Mouse (Mus musculus) midbrain, embryonic 15.5 days (tissue): ENCODE results near the gene Zdhhc22. TPM values are rescaled to one million over a fixed set of nuclear protein-coding genes. Genes with fewer than 3 reads are reported as not detected.

Experiments
- ATAC-seq: fragments of 200-750 bp; cut with Nextera tagmentation; replicated peaks from 2 replicates; pipeline ENCODE4 v1.8.0; 2017; ENCODE audit warnings: moderate TSS enrichment
- H3K27ac ChIP-seq: fragments of 300-500 bp; sonication (generic); 2 replicates; pipeline ENCODE4 v1.5.1; 2015; ENCODE audit warnings: mild to moderate bottlenecking, inconsistent platforms
- H3K27me3 ChIP-seq: fragments of 300-500 bp; sonication (generic); replicated peaks from 2 replicates; pipeline ENCODE4 v1.6.1; 2015; ENCODE audit warnings: inconsistent platforms
- H3K36me3 ChIP-seq: fragments of 300-500 bp; sonication (generic); replicated peaks from 2 replicates; pipeline ENCODE4 v1.6.1; 2015; ENCODE audit warnings: inconsistent platforms
- H3K4me1 ChIP-seq: fragments of 300-500 bp; sonication (generic); 2 replicates; pipeline ENCODE4 v1.6.1; 2015; ENCODE audit warnings: inconsistent platforms
- H3K4me2 ChIP-seq: fragments of 300-500 bp; sonication (generic); 2 replicates; pipeline ENCODE4 v1.6.1; 2015; ENCODE audit warnings: inconsistent platforms, mild to moderate bottlenecking, moderate library complexity
- H3K4me3 ChIP-seq: fragments of 300-500 bp; sonication (generic); 2 replicates; pipeline ENCODE4 v1.5.1; 2015; ENCODE audit warnings: mild to moderate bottlenecking, inconsistent platforms
- H3K9ac ChIP-seq: fragments of 300-500 bp; sonication (generic); 2 replicates; pipeline ENCODE4 v1.6.1; 2015; ENCODE audit warnings: mild to moderate bottlenecking, inconsistent platforms
- H3K9me3 ChIP-seq: fragments of 300-500 bp; sonication (generic); 2 replicates; pipeline ENCODE4 v1.6.1; 2016; ENCODE audit warnings: inconsistent platforms
- WGBS: fragments of 180-500 bp; shearing (Covaris S2); methylation state at CpG from one replicate; pipeline ENCODE4 v1.1.7; 2015; ENCODE audit warnings: mixed read lengths; 5-methylcytosine and 5-hydroxymethylcytosine counted together
- polyA plus RNA-seq: library from polyadenylated mRNA; unstranded; fragments of >200 nt; fragmentation: Nextera tagmentation; extraction: Ambion mirVana; gene quantifications from 2 replicates; pipeline ENCODE4 v1.2.1, GENCODE M21; 2015

Gene Zdhhc22
- polyA plus RNA-seq, 1 experiment from 2014 or later: 21.8 TPM

DNA sequence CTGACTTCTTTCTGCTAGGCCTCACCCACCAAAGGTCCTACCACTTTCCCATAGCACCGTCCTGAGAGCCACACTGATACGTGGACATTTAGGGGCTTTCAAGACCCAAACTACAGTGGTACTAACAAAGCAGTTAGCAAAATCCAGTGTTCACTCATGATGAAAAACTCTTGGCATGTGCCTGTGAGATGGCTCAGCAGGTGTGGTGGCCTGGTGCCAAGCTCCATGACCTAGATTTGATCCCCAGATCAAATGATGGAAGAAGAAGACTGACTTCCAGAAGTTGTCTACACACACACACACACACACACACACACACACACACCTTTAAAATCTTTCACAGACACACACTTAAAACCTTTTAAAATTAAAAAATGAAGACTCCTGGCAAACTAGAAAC lies 28.5 kb upstream of the Zdhhc22 start:
- H3K4me2 ChIP-seq: no peak overlapping the region
- no peaks in the 10 kb centered on the region for H3K9me3 ChIP-seq
- H3K4me1 ChIP-seq: no peaks in the 10 kb centered on the region
- no peak for ATAC-seq
- no peaks in the 10 kb centered on the region for H3K36me3 ChIP-seq
- H3K27me3 ChIP-seq: no peaks in the 10 kb centered on the region
- 92% methylated on average over 2 of the region's 2 CpGs for WGBS
- H3K9ac ChIP-seq: no peak overlapping the region
- H3K4me3 ChIP-seq: no peak overlapping the region
- H3K27ac ChIP-seq: no peak overlapping the region

GRCm38 (mm10) chr12:87017041-87017440 lies 26.8 kb upstream of the Zdhhc22 start:
- no peaks in the 10 kb centered on the region for H3K27me3 ChIP-seq
- H3K4me1 ChIP-seq: no peaks in the 10 kb centered on the region
- H3K9me3 ChIP-seq: no peaks in the 10 kb centered on the region
- no peak for ATAC-seq
- 40% methylated on average over 3 of the region's 3 CpGs for whole genome bisulfite sequencing
- H3K4me2 ChIP-seq: no peak overlapping the region
- no peak overlapping the region for H3K4me3 ChIP-seq
- H3K9ac ChIP-seq: no peak overlapping the region
- no peak overlapping the region for H3K27ac ChIP-seq
- H3K36me3 ChIP-seq: no peaks in the 10 kb centered on the region

DNA sequence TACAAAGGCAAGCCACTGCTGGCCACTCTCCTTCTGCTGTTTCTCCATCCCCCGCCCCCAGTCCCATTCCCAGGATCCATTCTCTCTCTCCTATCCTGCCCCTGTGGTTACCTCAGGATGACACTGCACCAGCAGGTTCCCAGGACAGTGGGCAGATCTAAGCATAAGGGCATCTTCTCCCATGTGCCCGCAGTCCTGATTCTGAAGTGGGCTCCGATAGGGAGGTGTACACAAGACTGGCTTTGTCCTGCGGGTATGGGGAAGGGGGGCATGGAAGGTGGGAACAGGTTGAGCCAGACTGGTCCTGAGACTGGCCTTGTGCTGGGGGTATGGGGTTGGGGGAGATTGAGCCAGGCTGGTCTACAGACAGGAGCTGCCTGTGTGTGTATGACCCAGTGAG lies 14.4 kb upstream of the Zdhhc22 start:
- H3K27me3 ChIP-seq: no peaks in the 10 kb centered on the region
- H3K36me3 ChIP-seq: no peaks in the 10 kb centered on the region
- H3K27ac ChIP-seq: peak overlapping the region; percentile 18; the same call in 1 of the 2 replicates
- no peaks in the 10 kb centered on the region for H3K9me3 ChIP-seq
- H3K4me3 ChIP-seq: no peak overlapping the region
- no peak for ATAC-seq
- H3K9ac ChIP-seq: no peak overlapping the region
- no peak overlapping the region for H3K4me2 ChIP-seq
- WGBS: 81% methylated on average over 4 of the region's 4 CpGs
- peaks cover 25% of the 10 kb centered on the region for H3K4me1 ChIP-seq

DNA sequence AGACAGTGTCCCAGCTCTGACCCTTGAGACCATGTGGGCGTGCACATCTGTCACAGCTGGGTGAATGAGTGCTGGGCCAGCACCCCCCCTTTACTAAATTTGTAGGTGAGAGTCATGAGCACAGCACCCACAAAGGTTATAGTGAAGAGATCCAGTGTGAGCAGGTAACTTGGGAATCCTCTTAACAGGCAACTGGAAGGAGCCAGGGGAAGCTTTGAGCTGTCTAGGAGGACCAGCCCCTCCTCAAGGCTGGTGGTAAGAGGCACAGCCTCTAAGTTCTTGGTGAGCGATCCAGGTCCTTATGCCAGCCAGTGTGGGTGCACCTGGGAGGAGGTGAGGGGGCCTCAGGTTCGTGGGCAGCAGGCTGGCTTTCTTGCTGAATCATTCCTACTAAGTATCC lies 13.4 kb upstream of the Zdhhc22 start:
- H3K4me3 ChIP-seq: no peak overlapping the region
- no peak overlapping the region for H3K27ac ChIP-seq
- H3K4me2 ChIP-seq: no peak overlapping the region
- WGBS: 64% methylated on average over 3 of the region's 3 CpGs
- H3K9me3 ChIP-seq: no peaks in the 10 kb centered on the region
- no peaks in the 10 kb centered on the region for H3K27me3 ChIP-seq
- no peaks in the 10 kb centered on the region for H3K36me3 ChIP-seq
- no peak overlapping the region for H3K9ac ChIP-seq
- ATAC-seq: no peak
- H3K4me1 ChIP-seq: peaks cover 25% of the 10 kb centered on the region

DNA sequence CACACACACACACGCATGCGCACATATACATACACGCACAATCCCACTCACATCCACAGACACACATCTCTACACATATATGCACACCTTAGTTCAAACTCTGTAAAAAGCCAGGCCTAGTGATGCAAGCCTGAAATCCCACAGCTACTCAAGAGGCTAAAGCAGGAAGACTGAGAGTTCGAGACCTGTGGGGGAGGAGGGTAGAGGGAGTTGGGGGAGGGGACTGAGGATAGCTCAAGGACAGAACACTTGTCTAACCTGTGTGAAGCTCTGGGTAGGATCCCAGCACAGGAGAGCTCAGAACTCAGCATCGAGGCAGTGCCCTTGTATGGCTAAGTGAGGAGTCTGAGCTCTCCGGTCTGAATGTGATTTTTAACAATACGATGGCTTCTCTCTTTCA lies 12.6 kb upstream of the Zdhhc22 start:
- Histone ChIP-seq H3K4me2 (no peak overlapping the region), H3K27me3 (no peaks in the 10 kb centered on the region), H3K9me3 (no peaks in the 10 kb centered on the region), H3K36me3 (no peaks in the 10 kb centered on the region), H3K4me3 (no peak overlapping the region), H3K4me1 (peaks cover 25% of the 10 kb centered on the region), H3K9ac (no peak overlapping the region), H3K27ac (no peak overlapping the region)
- ATAC-seq: no peak
- 78% methylated on average over 7 of the region's 7 CpGs for WGBS

- H3K27ac ChIP-seq: no peak overlapping the region
- peaks cover 25% of the 10 kb centered on the region for H3K4me1 ChIP-seq
- no peak overlapping the region for H3K4me2 ChIP-seq
- 61% methylated on average over 7 of the region's 7 CpGs for WGBS
- no peaks in the 10 kb centered on the region for H3K36me3 ChIP-seq
- no peak for ATAC-seq
- no peaks in the 10 kb centered on the region for H3K27me3 ChIP-seq
- no peak overlapping the region for H3K9ac ChIP-seq
- no peak overlapping the region for H3K4me3 ChIP-seq
- no peaks in the 10 kb centered on the region for H3K9me3 ChIP-seq
Observed at GRCm38 (mm10) chr12:87002209-87002608, 12.0 kb upstream of the Zdhhc22 start.

DNA sequence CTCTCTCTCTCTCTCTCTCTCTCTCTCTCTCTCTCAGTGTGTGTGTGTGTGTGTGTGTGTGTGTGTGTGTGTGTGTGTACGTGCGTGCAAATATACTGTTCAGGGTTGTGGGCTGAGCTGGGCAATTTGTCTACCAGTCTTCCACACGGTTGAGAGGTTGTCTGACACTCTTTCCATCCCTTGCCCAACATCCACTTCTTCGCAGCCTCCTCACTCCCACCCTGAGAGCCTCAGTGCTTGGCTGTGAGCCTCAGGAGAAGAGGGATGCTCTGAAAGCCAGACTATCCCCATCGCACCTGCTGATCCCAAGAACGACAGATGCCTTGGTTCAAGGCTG lies 10.6 kb upstream of the Zdhhc22 start:
- H3K27ac ChIP-seq: 0 out of 2 replicates have a peak overlapping the region, but pooled peaks have one; percentile 3
- H3K36me3 ChIP-seq: no peaks in the 10 kb centered on the region
- no peaks in the 10 kb centered on the region for H3K27me3 ChIP-seq
- H3K9ac ChIP-seq: no peak overlapping the region
- H3K4me3 ChIP-seq: no peak overlapping the region
- no peaks in the 10 kb centered on the region for H3K9me3 ChIP-seq
- peaks cover 25% of the 10 kb centered on the region for H3K4me1 ChIP-seq
- no peak overlapping the region for H3K4me2 ChIP-seq
- ATAC-seq: peak; percentile 33; the same call in 1 of the 2 replicates
- WGBS: 44% methylated on average over 6 of the region's 6 CpGs

DNA sequence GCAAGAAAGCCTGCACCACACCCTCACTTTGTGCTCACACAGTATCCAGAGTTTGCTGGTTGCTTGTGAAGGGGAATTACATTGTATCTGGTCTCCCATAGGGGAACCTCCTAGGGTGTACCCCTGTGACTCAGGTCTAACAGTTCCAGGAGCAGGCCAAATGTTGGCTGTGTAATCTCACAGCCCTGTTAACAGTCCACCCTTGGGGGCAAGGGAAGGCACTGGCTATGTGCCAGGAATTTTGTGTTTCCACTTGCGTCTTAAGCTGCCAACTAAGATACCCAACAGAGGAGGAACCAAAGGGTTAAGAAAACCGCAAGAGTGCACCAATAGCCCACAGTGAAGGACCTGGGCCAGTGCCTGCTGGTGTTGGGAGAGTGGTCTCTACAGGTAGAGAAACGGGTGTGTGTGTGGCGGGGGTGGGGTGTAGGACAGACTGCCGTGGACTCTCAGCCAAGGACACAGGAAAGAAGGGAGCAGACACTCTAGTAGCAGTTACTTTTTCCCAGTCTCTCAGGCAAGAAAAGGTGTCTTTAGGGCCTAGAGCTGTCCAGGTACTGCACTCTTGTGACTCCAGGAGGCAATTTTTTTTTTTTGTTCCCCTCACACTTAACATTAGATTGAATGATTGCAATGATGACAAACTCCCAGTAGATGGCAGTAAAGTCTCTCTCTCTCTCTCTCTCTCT lies 10.1 kb upstream of the Zdhhc22 start:
- no peak overlapping the region for H3K27ac ChIP-seq
- peaks cover 20% of the 10 kb centered on the region for H3K4me1 ChIP-seq
- H3K27me3 ChIP-seq: no peaks in the 10 kb centered on the region
- no peak overlapping the region for H3K9ac ChIP-seq
- H3K9me3 ChIP-seq: no peaks in the 10 kb centered on the region
- peak; percentile 41 for ATAC-seq
- no peaks in the 10 kb centered on the region for H3K36me3 ChIP-seq
- no peak overlapping the region for H3K4me2 ChIP-seq
- H3K4me3 ChIP-seq: no peak overlapping the region
- 45% methylated on average over 5 of the region's 5 CpGs for WGBS

- H3K4me2 ChIP-seq: no peak overlapping the region
- no peaks in the 10 kb centered on the region for H3K27me3 ChIP-seq
- no peaks in the 10 kb centered on the region for H3K36me3 ChIP-seq
- no peak overlapping the region for H3K4me3 ChIP-seq
- ATAC-seq: no peak
- H3K9me3 ChIP-seq: no peaks in the 10 kb centered on the region
- H3K4me1 ChIP-seq: peaks cover 11% of the 10 kb centered on the region
- 76% methylated on average over 10 of the region's 10 CpGs for WGBS
- no peak overlapping the region for H3K27ac ChIP-seq
- no peak overlapping the region for H3K9ac ChIP-seq
Observed at GRCm38 (mm10) chr12:86999283-86999820, 9.1 kb upstream of the Zdhhc22 start.

- Histone ChIP-seq H3K4me3 (no peak overlapping the region), H3K27ac (no peak overlapping the region), H3K4me2 (no peak overlapping the region), H3K27me3 (no peaks in the 10 kb centered on the region), H3K9ac (no peak overlapping the region), H3K36me3 (no peaks in the 10 kb centered on the region), H3K4me1 (peaks cover 11% of the 10 kb centered on the region), H3K9me3 (no peaks in the 10 kb centered on the region)
- WGBS: 92% methylated on average over 4 of the region's 4 CpGs
- ATAC-seq: no peak
Observed at GRCm38 (mm10) chr12:86998699-86999098, 8.5 kb upstream of the Zdhhc22 start.

DNA sequence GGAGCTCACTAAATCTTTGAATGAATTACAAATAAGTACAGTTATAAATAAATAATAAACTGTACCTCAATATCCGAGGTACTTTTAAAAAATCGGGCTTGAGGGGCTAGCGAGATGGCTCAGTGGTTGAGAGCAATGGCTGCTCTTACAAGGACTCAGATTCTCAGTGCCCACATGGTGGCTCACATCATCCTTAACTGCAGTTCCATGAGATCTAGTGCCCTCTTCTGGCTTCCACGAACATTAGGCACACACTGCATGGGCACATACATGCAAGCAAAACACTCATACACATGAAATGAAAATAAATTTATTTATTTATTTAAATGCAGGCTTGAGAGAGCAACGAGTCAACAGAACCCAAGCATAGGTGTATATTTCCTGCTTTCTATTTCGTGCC lies 5.7 kb upstream of the Zdhhc22 start:
- H3K27ac ChIP-seq: no peak overlapping the region
- no peaks in the 10 kb centered on the region; the same call in 1 of the 2 replicates for H3K27me3 ChIP-seq
- 78% methylated on average over 6 of the region's 6 CpGs for WGBS
- no peaks in the 10 kb centered on the region for H3K36me3 ChIP-seq
- H3K4me3 ChIP-seq: no peak overlapping the region
- H3K9me3 ChIP-seq: no peaks in the 10 kb centered on the region
- peaks cover 31% of the 10 kb centered on the region for H3K4me1 ChIP-seq
- no peak for ATAC-seq
- no peak overlapping the region for H3K4me2 ChIP-seq
- no peak overlapping the region for H3K9ac ChIP-seq

DNA sequence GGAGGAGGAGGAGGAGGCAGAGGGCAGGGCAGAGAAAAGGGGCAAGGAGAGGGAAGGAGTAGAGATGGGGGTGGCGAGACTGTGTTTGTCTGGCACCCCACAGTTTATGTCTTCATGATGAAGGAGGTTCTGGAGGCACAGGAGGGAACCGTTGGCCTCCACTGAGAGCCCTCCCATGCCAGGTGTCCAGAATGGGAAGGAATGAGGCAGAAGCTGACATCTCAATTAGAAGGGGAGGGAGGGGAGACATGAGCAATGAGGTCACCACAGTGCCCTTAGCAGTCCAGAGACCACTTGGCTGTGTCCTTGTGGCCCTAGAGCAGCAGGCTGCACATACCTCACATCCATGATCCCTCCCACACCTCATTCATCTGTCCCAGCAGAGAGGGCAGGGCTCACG lies 4.5 kb upstream of the Zdhhc22 start:
- Histone ChIP-seq H3K27ac (no peak overlapping the region), H3K4me3 (no peak overlapping the region), H3K4me1 (peaks cover 29% of the 10 kb centered on the region), H3K9ac (no peak overlapping the region), H3K9me3 (no peaks in the 10 kb centered on the region), H3K27me3 (peaks cover 1% of the 10 kb centered on the region; the same call in 1 of the 2 replicates), H3K4me2 (no peak overlapping the region), H3K36me3 (no peaks in the 10 kb centered on the region)
- ATAC-seq: no peak
- 31% methylated on average over 3 of the region's 3 CpGs for whole genome bisulfite sequencing

DNA sequence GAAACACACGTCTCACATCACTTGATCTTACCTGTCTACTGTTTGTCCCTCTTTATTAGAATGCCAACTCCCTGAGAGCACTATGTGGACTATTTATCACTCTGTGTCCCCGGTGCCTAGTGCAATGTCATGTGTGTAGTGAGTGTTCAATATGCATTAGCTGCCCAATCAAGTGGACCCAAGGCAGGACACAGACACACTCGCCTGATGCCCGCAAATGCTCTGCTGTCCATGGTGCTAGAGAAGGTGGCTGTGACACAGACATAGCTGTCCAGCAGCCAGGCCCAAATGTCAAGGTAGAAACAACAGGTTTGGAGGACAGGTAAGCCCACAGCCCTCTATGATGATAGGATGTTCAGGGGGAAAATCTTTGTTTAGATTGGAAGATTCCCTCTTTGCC lies 3.9 kb upstream of the Zdhhc22 start:
- H3K4me2 ChIP-seq: no peak overlapping the region
- H3K27ac ChIP-seq: no peak overlapping the region
- H3K9ac ChIP-seq: no peak overlapping the region
- H3K9me3 ChIP-seq: no peaks in the 10 kb centered on the region
- H3K4me1 ChIP-seq: peaks cover 35% of the 10 kb centered on the region
- 37% methylated on average over 4 of the region's 4 CpGs for WGBS
- peaks cover 6% of the 10 kb centered on the region; the same call in 1 of the 2 replicates for H3K27me3 ChIP-seq
- no peak overlapping the region for H3K4me3 ChIP-seq
- ATAC-seq: no peak
- no peaks in the 10 kb centered on the region for H3K36me3 ChIP-seq
